Mouse (Mus musculus): Measurements from ENCODE around the gene Tmem161b. TPM values are rescaled to one million over a fixed set of nuclear protein-coding genes. Genes with fewer than 3 reads are reported as not detected.
"Not testable (repeated sequence)": the region's sequence is repeated elsewhere in the genome, so short reads cannot be mapped to it uniquely, and the experiment has no call there.

Tmem161b gene
- 10 to 100 TPM; 19.6 to 27.1 TPM for total RNA-seq (2021)

- peak; percentile 90 for DNase-seq
Measured at GRCm38 (mm10) chr13:84221820-84222681, at the start of gene Tmem161b. Tmem161b (plus strand) TSS chr13:84222296.

- DNase-seq, result not testable (repeated sequence)
Measured at GRCm38 (mm10) chr13:84185835-84186234, 36.3 kb upstream of the Tmem161b start.

GRCm38 (mm10) chr13:84192723-84193122, 29.4 kb upstream of the Tmem161b start:
- no peak for DNase-seq

DNA sequence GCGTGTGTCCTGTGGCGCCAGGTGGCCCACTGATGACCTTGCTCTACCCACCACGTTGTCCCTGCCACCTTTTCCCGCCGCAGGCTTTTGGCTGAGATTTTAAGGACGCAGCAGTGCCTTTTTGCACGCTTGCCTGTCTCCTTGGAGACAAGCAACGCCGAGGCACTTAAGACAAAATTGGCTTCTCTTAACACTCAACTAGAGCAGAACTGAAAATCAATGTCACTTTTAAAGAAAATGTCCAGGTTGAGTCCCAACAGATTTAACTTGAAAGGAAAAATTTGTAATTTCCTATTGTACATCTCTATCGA, 541 bp downstream of the Tmem161b start:
- no peak for DNase-seq

GRCm38 (mm10) chr13:84223018-84223417, 922 bp downstream of the Tmem161b start:
- DNase-seq, result no peak

DNA sequence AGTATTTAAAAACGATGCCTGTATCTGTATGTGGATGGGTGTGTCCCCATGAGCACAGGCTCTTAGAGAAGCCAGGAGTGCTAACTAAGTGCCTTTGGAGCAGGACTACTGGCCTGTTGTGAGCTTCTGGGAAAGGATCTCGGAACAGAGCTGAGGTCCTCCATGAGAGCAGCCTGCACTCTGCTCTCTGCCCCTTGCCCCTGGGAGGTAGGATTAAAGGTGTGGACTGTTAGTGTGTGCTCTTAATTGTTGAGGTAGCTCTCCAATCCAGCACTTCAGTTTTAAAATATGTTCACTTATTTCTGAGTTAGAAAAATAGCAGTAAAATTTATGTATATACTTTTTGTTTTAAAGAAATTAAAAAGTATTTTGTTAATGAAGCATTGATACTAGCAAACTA, 11.9 kb downstream of the Tmem161b start:
- DNase-seq, result no peak

DNA sequence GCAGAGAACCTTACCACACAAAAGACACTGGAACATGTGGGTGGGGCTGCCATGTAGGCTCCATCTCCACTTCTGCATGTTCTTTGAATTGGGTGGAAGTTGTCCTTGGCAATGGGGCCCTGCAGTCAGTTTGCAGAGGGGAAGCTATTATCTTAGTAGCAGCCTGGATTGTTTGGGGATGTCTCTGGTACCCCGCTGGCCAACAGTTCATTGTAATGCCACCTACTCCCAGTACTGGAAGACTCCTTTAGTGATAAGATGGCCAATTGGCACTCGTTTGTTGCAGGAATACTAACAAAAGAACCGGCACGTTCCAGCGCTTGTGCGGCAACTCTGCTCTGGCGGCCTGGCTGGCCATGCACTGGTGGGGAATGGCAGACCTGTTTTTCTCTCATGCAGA, 14.7 kb downstream of the Tmem161b start:
- no peak for DNase-seq

DNA sequence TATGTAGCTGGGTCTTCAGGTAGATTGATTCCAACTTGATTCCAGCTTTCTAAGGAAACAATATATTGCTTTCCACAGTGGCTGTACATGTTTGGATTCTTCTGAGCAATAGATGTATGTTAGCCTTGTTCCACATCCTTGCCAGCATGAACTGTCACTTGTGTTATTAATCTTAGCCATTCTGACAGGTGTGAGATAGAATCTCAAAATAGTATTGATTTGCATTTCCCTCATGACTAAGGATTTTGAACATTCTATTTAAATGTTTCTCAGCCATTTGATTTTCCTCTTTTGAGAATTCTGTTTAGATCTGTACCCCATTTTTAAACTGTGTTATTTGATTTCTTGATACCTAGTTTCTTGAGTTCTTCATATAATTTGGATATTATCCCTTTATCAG, 16.1 kb downstream of the Tmem161b start:
- DNase-seq, result no peak

DNA sequence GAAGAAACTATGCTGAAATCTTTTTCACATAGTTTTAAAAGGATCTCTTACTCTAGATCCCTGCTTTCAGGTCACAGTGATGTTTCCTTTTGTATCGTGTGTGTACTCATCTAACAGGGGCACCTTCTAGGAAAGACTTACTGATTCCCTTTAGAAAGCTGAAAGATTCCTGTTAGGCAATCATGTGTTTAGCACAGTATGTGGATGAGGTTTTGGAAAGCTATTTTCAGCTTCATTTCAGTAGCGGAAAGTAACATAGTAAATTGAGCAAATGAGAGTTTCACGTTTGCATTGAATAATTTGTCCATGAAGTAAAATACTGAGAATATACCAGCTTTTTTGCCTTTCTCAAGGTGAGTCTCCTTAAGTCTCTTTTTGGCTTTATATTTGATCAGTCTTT, 26.0 kb downstream of the Tmem161b start:
- DNase-seq, result no peak

DNA sequence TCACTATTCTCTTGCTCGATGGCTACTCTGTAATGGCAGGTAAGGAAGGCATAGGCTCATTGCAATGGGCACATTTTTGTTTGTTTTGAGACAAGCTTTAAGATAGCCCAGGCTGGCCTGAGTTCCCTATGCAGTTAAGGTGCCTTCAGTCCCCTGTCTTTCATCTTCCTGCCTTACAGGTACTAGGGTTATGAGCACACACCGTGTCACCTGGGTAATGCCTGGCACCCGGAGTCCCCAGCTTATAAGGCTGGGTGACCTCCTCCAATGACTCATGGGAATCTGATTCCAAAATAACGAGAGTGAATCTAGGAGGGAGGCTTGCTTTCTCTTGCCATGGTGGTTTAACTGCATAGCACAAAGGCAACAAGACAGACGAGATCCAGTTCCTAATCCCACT, 29.2 kb downstream of the Tmem161b start:
- no peak for DNase-seq

- DNase-seq, result no peak
Measured at GRCm38 (mm10) chr13:84255047-84255446, 33.0 kb downstream of the Tmem161b start.

- not testable (repeated sequence) for DNase-seq
Measured at GRCm38 (mm10) chr13:84264418-84264817, 42.3 kb downstream of the Tmem161b start.

GRCm38 (mm10) chr13:84276246-84276645, 54.1 kb downstream of the Tmem161b start:
- no peak for DNase-seq

DNA sequence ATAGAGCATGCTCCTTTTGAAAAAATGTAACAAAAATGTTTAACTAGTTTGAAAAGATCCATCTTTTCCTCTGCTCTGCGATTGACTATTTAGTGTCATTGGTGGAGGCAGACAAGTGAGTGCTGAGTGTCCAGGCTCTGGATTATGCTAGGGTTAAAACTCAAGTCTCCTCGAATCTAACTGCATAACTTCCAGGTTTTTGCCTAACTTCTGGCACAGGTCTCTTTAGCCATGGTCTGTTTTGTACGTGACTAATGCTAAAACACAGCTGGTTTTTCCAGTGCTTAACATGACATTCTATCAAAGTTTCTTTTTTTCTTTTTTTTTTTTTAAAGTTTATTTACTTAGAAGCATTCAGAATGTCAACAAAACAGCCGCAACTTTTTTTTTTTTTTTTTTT, 58.3 kb downstream of the Tmem161b start:
- DNase-seq, result no peak

- DNase-seq, result no peak
Measured at GRCm38 (mm10) chr13:84282966-84283365, 60.9 kb downstream of the Tmem161b start.

GRCm38 (mm10) chr13:84284764-84285558, 62.9 kb downstream of the Tmem161b start:
- DNase-seq, result no peak

GRCm38 (mm10) chr13:84285559-84285945, 63.5 kb downstream of the Tmem161b start:
- no peak for DNase-seq

DNA sequence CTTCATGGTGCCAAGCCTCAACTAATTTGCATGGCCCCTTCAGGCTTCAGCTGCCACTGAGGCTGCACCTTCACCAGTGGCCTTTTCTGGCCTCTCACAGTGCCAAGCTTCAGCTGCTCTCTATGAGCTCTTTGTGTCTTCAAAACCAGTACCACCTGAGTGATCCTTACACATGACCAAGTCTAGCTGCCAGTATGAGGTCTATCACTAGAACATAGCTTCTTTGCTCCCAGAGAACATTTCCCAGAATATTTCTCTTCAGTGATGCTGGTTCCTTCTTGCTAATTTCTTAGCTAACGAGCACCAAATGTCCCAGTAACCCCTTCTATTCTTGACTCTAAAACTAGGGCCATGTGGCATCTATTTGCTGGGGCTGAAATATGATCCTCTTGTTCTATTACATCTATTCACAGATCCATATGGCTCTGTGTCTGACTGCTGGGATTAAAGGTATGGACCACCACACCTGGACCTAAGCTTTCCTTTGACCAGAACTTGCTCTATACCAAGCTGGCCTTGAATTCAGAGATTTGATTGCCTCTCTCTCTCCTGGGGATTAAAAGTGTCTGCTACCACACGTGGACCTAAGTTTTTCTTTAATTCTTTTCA, 77.5 kb downstream of the Tmem161b start:
- DNase-seq, result no peak

- no peak for DNase-seq
Measured at GRCm38 (mm10) chr13:84343272-84343671, 121.2 kb downstream of the Tmem161b start.

DNA sequence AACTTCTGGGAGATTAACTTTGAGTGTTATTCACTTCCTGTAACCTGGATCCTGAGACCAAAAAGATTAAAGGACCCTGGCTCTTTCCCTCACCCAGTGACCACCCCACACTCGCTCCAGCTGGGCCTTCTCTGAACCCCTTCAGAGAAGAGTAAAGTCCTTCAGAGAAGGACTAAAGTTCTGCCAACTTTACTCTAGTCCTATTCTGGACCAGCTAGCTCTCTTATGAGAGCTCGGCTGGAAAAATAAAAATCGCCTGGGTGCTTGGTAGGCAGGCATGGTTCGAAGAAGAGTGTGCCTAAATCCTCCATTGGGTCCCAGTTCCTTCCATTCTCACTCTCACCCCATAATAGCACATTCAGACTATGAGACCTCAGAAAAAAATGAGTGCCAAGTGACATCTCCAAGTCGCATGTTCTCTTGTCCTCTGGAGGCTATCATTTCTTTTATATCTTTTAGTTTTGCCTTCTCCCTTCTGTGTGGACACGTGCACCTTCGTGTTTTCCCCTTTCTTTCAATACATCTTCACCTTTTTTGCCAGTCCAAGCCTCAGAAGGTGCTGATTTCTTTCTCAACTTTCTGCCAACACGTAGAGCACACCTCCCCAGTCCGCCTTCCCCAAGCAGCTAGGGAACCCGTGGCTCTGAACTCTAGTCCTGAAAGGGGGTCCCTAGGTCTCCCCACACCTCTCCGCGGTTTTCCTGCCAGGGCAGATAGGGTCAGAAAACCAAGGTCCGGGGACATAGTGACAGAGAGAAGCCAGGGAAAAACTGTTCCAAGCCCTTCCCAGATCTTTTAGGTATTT, 121.8 kb downstream of the Tmem161b start:
- no peak for DNase-seq

- no peak for DNase-seq
Measured at GRCm38 (mm10) chr13:84344711-84345110, 122.6 kb downstream of the Tmem161b start.

GRCm38 (mm10) chr13:84345114-84345513, 123.0 kb downstream of the Tmem161b start:
- DNase-seq, result no peak

Measured in heart, postnatal 4 days (tissue).